Mouse (Mus musculus) ES-CJ7 (cell line): ENCODE measurements at regions not wholly inside any gene's neighbourhood (a gene's known extent, or its start where the extent isn't known, plus 50 kb on each side); places are given as distances from the start of the nearest gene placed in this dataset.
"Not testable (repeated sequence)": the region's sequence is repeated elsewhere in the genome, so short reads cannot be mapped to it uniquely, and the experiment has no call there.

ENCODE experiments used
- DNase-seq: peaks from one replicate; pipeline ENCODE4 v3.0.0; 2011; ENCODE audit warnings: low read depth, low spot score

DNA sequence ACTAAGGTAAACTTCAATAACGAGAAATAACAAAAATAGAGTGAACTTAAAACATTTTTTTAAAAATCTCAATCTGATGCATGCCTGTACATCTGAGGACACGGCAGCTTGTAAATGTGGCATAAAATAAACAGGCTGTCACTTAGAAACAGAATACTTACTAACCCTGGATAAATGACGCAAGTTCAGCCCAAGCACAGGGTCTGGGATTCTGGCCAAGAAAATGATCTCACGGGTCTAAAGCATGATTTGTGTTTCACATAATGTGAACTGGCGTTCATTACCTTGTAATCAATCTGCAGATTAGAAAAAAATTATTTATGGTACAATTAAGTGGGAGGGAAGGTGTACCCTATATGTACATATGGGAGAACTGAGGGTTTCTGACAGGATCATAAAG is 512.1 kb upstream of the Vrk2 start:
- no peak for DNase-seq

GRCm38 (mm10) chr11:27102906-27103305 is 509.1 kb upstream of the Vrk2 start:
- no peak for DNase-seq

DNA sequence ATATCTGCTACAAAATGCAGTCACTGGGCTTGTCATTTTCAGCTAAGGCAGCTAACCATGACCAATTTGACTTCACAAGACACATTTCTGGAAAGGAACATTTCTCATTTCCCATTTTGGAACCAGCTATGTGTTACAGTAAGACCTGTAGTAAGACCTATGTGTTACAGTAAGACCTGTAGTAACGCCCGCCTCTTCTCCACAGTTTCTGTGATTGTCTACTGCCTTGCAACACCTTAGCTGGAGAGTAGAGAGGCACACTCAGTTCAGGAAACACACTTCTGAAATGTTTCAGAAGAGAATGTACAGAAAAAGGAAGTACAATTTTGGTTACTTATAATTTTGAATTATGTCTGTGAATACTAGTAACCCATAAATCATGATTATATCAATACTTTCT is 508.2 kb upstream of the Vrk2 start:
- no peak for DNase-seq

GRCm38 (mm10) chr11:27096615-27097014 is 502.8 kb upstream of the Vrk2 start:
- no peak for DNase-seq

- DNase-seq = not testable (repeated sequence)
These were observed 501.7 kb upstream of the Vrk2 start for GRCm38 (mm10) chr11:27095460-27095859.

GRCm38 (mm10) chr11:27086516-27086915 is 492.7 kb upstream of the Vrk2 start:
- no peak for DNase-seq

- DNase-seq = no peak
These were observed 487.4 kb upstream of the Vrk2 start for GRCm38 (mm10) chr11:27081188-27081587.

DNA sequence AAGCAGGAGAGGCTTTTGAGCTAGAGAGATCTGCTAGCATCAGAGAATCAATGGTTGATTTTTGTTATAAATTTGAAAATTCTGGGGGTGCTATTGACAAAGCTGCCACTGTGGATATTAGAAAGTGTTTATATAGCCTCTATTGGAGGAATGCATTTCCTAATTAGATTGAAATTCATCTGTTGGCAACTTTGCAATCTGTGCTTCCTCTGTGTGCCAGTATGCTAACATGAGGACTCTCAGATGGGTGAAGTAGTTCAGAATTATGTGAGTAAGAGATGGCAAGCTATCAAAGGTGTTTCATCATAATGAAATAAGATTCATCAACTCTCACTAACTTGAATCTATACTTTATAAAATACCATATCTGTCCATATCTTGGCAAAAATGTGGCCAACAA is 476.6 kb upstream of the Vrk2 start:
- no peak for DNase-seq

- no peak for DNase-seq
These were observed 433.5 kb upstream of the Vrk2 start for GRCm38 (mm10) chr11:27027243-27027852.

DNA sequence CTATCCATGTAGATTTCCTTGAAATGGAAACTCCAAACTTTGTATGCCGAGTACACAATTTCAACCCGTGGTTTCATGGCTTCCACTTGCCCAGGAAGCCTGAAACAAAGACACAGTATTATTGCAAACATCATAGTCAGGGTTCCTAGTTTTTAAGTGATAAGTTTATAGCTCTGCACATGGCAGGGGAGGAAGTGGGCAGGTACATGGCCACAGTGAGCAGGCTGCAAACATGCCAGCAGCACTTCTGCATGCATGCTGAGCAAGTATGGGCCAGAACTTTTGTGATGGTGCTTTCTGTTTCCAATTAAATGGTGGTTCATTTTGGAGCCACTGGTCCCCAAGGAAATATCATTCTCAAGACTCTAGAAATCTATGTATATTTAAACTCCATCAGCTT is 431.7 kb upstream of the Vrk2 start:
- no peak for DNase-seq

- peak; percentile 42 for DNase-seq
These were observed 402.7 kb upstream of the Vrk2 start for GRCm38 (mm10) chr11:26996292-26997099.

DNA sequence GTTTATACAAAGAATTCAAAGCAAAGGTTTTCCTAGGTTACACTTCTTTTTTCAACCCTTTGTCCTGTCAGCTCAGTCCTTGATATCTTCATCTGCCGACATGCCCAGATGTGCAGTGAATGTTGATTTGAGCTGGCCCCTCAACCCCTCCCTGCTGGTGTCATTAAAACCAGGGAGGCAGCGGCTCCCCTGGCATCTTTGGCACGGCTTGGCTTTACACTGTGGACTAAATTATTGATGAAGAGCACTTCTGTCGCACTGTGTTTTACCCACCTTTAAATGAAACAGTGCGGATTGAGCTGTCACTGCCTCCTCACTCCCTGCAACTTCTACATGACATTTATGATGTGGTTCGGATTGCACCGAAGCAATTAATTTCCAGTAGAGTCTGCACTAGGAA is 387.4 kb upstream of the Vrk2 start:
- DNase-seq = no peak

DNA sequence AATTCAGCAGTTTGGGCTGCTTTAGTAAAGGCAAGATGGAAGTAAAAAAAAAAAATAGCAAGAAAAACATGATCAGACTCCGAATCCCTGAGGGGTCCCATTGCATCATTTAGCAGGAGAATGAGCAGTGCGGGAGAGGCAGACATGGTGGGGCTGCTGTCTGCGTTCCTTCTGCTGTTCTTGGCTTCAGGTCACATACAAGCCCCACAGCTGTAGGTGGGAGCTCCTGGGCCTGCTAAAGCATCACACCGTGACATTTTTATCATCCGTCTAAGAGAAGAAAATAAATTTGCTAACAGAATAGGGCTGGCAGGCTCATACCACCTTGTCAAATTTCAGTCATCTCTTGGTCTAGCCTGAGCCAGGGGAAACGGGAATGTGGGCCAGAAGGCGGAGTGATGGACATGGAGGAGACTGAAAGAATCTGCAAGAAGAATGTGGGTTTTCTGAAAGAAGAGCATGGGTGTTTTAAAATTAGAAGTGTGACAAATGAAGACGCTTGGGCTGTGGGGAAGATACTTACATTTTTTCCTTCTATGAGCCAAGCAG is 378.8 kb upstream of the Vrk2 start:
- no peak for DNase-seq

DNA sequence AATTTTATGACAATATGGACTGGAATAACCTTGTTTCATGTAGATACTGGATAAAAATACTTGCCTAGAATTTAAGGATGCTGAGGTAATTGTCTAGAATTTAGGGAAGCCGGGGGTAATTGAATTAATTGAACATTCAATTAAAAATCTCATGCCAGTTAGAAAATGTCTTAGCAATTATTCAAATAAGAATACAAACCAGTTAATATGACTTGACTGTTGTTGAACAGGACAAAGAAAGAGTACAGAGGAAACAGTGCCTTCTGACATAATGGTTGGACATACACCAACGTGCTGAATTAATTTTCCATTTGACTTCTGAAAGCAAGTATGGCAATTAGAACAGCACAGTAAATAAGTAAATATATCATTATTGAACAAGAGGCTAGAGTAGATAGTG is 377.4 kb upstream of the Vrk2 start:
- no peak for DNase-seq

GRCm38 (mm10) chr11:26967427-26967826 is 373.6 kb upstream of the Vrk2 start:
- no peak for DNase-seq

DNA sequence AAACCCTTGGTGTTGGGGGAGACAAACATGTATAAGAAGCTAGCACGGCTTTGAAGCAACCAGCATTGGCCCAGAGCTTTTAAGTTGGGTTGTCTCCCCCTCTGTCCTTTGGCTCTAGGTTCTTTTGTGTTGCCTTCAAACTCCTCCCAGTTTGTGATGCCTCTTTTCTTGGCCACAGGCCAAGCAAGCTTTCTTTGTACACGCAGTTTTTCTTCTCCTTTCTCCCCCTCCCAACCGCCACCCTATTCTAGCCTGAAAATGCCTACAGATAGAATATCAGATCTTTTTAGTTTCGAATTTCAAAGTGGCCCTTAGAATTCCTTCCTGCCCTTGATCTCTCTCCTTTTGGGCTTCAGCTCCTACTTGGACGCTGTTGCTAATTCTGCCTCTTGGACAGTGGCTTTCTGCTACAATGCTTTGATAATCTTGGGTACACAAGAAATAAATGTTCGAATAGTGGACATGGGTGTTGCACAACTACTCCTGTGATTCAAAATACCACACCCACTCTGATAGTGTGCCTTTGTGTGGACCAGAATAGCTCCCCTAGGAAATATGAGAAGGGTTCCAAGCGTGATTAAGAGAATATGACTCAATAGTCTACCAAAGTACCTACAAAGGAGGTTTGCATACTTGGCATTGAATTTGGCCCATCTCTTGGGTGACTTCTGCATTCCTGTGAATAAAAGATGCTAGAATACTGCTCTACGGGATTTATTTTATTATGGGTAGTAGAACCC is 369.3 kb upstream of the Vrk2 start:
- peak; percentile 28 for DNase-seq

DNA sequence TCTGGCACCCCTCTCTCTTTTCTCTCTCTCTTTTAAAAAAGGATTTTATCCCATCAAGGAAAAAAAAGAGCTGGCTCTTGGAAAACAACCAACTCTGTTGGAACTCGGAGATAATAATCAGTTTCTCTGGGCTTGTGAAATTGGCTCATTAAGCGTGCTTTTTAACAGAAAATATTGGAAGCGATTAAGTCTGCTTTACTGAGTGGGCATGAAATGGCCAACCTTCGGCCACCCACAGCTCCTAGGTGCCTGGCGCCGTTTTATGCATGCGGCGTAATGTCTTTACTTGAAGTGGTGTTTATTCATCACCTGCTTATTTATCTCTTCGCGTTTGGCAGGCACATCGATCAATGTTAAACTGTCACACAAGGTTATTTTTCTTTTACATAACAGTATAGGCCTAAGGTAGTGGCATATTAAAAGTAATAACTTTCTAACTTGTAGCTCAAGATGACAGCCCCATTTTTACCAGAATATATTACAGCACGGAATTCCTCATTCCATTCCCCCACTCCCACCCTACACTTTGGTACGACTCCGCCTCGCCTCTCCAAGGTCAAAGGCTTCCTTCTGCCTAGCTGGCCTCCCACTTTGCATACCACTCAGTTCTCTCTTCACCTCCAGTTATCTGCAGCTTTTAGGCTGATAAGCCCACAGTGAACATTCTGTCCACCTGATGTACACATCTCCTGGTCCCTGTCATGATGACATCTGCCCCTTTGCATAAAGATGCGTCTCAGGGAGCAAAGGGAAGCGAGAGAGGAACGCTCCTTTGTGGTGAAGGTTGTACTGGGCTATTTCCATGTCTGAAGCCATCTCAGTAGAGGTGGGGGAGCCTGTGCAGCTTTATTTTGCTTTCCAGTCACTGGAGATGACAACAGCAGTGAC is 368.5 kb upstream of the Vrk2 start:
- DNase-seq = peak; percentile 15

DNA sequence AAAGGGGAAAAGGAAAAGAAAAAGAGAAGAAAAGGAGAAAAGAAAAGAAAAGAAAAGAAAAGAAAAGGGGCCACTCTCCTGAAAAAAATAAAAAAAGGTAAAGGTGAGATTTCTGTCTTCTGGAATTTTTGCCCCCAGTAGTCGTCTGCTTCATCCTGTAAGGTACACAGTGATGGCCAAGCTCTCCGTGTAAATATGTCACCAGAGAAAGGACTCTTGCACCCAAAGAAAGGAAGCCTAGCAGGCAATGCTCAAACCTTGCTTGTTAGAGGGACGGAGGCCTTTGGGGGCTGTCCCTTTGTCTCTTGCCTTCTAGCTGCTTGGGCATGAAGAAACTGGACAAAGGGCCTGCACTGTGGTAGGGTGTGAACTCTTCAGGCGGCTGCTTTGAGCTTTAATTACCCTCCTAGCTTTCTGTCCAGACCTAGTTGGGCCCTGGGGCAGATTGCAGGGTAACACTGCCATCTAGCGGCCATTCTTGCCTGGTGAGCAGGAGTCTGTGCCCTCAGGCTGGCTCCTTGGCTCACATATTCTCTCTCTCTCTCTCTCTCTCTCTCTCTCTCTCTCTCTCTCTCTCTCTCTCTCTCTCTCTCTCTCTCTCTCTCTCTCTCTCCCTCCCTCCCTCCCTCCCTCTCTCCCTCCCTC is 367.7 kb upstream of the Vrk2 start:
- DNase-seq = peak; percentile 86

DNA sequence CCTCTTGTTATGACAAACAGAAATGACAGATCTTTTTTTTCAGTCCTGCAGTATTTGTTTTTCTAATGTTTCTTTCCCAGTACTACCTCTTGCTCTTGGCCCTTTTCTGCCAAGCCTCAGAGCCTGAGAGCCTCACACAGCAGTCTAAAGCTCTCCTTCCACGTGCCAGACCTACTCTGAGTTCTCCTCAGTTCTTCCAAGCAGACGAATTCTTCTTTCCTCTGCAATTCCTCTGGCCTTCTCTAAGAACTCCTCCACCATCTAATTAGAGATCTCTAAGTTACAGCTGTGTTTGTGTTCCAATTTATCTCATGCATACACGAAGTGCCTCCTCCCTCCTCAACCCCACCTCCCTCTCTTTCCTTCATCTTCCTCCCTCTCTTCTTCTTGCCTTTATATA is 362.4 kb upstream of the Vrk2 start:
- no peak for DNase-seq

GRCm38 (mm10) chr11:26931766-26932165 is 338.0 kb upstream of the Vrk2 start:
- DNase-seq = no peak

DNA sequence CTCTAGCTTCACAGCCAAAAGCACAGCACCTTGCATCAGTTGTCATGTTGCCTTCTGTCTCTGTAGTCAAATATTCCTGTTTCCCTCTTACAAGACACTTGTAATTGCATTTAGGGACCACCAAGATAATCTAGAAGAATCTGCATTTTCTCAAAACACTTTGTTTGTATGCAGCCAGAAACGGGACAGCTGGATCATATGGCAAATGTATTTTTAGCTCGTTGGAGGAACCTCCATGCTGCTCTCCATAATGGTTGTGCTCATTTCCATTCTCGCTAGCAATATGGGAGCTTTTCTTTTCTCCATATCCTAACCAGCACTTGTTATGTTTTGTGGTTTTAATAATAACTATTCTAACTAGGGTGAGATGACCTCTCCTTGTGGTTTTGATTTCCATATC is 313.3 kb upstream of the Vrk2 start:
- DNase-seq = no peak
